Mouse (Mus musculus): ENCODE data around the gene Arfgef3. TPM values are rescaled to one million over a fixed set of nuclear protein-coding genes. Genes with fewer than 3 reads are reported as not detected.
A peak's percentile ranks its signal among the peaks of the same experiment; 100 is the strongest.

The Arfgef3 gene
- 4.0 and 4.6 TPM in 2 replicates for polyA plus RNA-seq (2015; fragmentation: Nextera tagmentation; extraction: Ambion mirVana)

DNA sequence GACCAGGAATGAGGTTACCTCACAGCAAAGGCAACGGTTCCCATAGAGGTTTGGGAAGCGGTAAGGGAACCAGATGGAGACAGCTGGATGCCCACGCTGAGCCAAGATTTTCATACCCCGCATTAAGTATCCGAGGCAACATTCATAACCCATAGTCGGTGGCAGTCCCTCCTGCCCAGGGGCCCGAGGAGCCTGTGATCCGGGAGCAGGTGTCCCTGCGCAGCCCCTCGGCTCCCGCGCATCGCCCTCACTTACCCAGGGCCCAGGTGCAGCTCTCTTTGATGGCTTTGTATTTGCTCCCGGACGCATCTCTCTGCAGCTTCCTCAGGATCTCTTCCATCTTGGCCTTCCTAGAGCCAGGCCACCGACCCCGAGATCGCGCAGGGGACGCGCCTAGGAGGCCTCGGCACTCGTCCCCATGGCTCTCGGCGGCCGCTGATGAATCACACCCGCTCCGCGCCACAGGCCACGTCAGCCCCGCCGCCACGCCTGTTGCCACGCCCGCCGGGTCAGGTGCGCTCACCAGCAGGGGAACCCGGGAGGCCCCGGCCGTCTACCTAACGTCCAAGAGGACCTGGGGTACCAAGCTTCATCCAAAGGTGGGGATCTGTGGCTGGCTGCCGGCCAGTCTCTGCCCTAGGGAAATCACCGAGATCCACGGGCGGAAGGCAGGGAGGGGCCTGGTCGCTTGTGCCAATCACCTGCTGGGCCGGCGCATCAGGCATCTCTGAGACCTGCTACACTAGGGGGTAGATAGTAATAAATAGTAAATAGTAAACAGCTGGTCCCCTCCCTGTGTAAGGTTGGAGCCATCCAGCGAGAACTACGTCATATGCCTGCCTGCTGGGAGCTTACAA, at the start of gene Arfgef3:
TSS of gene Arfgef3 (minus strand) at position 664 of the 857 bp plus-strand sequence.
- H3K4me3 ChIP-seq (replicated peaks), result peak within 1 kb of the TSS; percentile 74
- H3K27me3 ChIP-seq, result no peaks in the 10 kb centered on the region
- under 1% methylated on average over 50 of the region's 50 CpGs for WGBS
- H3K4me1 ChIP-seq (replicated peaks), result peaks cover 17% of the 10 kb centered on the region; the same call in 1 of the 2 replicates
- H3K4me2 ChIP-seq (replicated peaks), result peak within 1 kb of the TSS; percentile 82
- ATAC-seq, result peak; percentile 91
- no peaks in the 10 kb centered on the region for H3K36me3 ChIP-seq
- peak within 1 kb of the TSS; percentile 81 for H3K9ac ChIP-seq (replicated peaks)
- no peaks in the 10 kb centered on the region for H3K9me3 ChIP-seq
- peak within 1 kb of the TSS; percentile 74 for H3K27ac ChIP-seq

- Histone ChIP-seq H3K27ac (no peak overlapping the region), H3K36me3 (no peaks in the 10 kb centered on the region), H3K27me3 (no peaks in the 10 kb centered on the region), H3K9me3 (no peaks in the 10 kb centered on the region), H3K4me3 (replicated peaks) (no peak overlapping the region), H3K4me2 (replicated peaks) (no peak overlapping the region), H3K9ac (replicated peaks) (no peak overlapping the region), H3K4me1 (replicated peaks) (no peaks in the 10 kb centered on the region)
- no peak for ATAC-seq
- 93% methylated on average over 4 of the region's 4 CpGs for whole genome bisulfite sequencing
These were observed 46.3 kb upstream of the Arfgef3 start for GRCm38 (mm10) chr10:18790063-18790462.

DNA sequence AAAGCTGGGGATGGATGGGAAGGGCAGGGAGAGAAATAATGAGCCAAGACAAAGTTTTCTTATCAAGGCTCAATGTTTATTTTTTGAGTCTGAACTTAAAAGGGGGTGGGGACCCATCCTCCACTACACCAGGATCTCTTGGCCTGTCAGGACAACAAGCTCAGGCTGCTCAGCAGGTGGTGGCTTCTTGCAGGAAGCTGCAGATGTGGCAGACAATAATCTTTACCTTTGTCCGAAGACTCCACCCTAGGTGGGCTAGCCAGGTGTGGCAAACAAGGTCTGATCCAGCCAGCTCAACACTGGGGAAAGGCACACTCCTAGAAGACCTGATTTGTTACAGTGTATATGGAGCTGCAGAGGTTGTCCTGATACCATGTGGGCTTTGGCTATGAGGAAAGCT, 44.9 kb upstream of the Arfgef3 start:
- no peaks in the 10 kb centered on the region for H3K27me3 ChIP-seq
- no peak overlapping the region for H3K9ac ChIP-seq (replicated peaks)
- WGBS, result 60% methylated on average over 1 of the region's 1 CpGs
- no peak overlapping the region for H3K27ac ChIP-seq
- H3K36me3 ChIP-seq, result no peaks in the 10 kb centered on the region
- ATAC-seq, result no peak
- no peak overlapping the region for H3K4me3 ChIP-seq (replicated peaks)
- H3K4me1 ChIP-seq (replicated peaks), result no peaks in the 10 kb centered on the region
- no peaks in the 10 kb centered on the region for H3K9me3 ChIP-seq
- no peak overlapping the region for H3K4me2 ChIP-seq (replicated peaks)

DNA sequence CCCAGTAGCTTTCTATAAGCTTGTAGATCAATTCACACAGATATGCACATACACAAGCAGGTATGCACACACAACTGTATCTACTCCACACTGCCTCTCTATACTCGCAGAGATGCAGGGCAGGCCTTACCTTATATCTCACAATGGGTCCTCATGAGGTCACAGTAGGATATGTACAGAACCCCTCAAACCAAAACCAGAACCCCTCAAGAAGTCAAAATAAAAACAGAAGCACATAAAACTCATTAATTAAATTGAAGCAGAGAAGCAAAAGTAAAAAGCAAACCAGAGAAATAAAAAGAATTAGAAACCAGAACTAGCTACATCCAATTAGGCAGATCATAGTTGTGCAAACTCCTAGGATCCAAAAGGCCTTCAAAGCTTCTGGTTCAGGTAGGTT, 42.9 kb upstream of the Arfgef3 start, which contains the start of gene Gm4922:
TSS of gene Gm4922 (minus strand) at position 101 of the 400 bp plus-strand sequence.
- no peaks in the 10 kb centered on the region for H3K9me3 ChIP-seq
- no peak within 1 kb of the TSS for H3K9ac ChIP-seq (replicated peaks)
- no peaks in the 10 kb centered on the region for H3K27me3 ChIP-seq
- H3K4me1 ChIP-seq (replicated peaks), result no peaks in the 10 kb centered on the region
- 88% methylated on average over 1 of the region's 1 CpGs for WGBS
- H3K27ac ChIP-seq, result no peak within 1 kb of the TSS
- no peak within 1 kb of the TSS for H3K4me2 ChIP-seq (replicated peaks)
- H3K4me3 ChIP-seq (replicated peaks), result no peak within 1 kb of the TSS
- no peak for ATAC-seq
- H3K36me3 ChIP-seq, result no peaks in the 10 kb centered on the region

GRCm38 (mm10) chr10:18777546-18777945, 33.8 kb upstream of the Arfgef3 start:
- Histone ChIP-seq H3K36me3 (no peaks in the 10 kb centered on the region), H3K4me1 (replicated peaks) (no peaks in the 10 kb centered on the region), H3K9me3 (no peaks in the 10 kb centered on the region), H3K4me3 (replicated peaks) (no peak overlapping the region), H3K27me3 (no peaks in the 10 kb centered on the region), H3K4me2 (replicated peaks) (no peak overlapping the region), H3K9ac (replicated peaks) (no peak overlapping the region), H3K27ac (no peak overlapping the region)
- no peak for ATAC-seq
- WGBS, result 56% methylated on average over 3 of the region's 3 CpGs

- Histone ChIP-seq H3K9ac (replicated peaks) (no peak overlapping the region), H3K36me3 (no peaks in the 10 kb centered on the region), H3K27me3 (no peaks in the 10 kb centered on the region), H3K4me1 (replicated peaks) (no peaks in the 10 kb centered on the region), H3K27ac (no peak overlapping the region), H3K9me3 (no peaks in the 10 kb centered on the region), H3K4me3 (replicated peaks) (no peak overlapping the region), H3K4me2 (replicated peaks) (no peak overlapping the region)
- 64% methylated on average over 4 of the region's 4 CpGs for WGBS
- ATAC-seq, result no peak
These were observed 28.9 kb upstream of the Arfgef3 start for GRCm38 (mm10) chr10:18772537-18773179.

DNA sequence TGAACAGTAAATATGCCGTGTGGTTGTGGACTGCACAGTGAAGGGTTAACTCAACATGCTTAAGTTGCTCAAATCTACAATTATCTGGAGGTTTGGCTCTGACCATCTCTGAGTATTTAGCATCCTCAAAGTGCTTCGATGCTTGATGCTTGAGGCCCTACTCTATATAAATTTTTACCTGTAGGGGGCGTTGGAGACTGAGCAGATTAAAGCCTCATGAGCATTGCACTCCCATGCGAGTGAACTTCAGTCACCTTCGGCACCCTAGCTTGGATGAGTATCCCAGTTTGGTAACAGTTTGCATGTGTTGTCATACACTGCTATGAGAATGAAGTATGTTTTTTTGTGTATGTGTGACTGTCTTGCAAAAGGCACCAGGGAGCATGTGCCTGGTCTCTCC, 26.2 kb upstream of the Arfgef3 start:
- H3K4me2 ChIP-seq (replicated peaks), result no peak overlapping the region
- H3K27me3 ChIP-seq, result no peaks in the 10 kb centered on the region
- ATAC-seq, result no peak
- no peaks in the 10 kb centered on the region for H3K4me1 ChIP-seq (replicated peaks)
- WGBS, result 55% methylated on average over 5 of the region's 5 CpGs
- H3K9ac ChIP-seq (replicated peaks), result no peak overlapping the region
- H3K9me3 ChIP-seq, result no peaks in the 10 kb centered on the region
- no peak overlapping the region for H3K4me3 ChIP-seq (replicated peaks)
- no peaks in the 10 kb centered on the region for H3K36me3 ChIP-seq
- no peak overlapping the region for H3K27ac ChIP-seq

DNA sequence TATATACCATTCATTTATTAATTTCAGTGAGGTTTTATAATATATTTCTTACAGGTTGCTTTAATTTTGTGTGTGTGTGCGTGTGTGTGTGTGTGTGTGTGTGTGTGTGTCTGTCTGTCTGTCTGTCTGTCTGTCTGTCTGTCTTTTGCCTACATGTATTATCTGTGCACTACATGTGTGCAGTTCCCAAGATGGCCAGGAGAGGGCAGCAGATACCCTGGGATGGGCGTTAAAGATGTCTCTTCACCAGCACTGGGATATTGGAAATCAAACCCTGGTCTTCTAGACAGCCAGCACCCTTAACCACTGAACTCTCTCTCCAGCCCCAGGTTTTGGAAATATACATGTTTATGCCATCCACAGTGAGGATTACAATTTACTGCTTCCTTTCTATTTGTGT, 16.5 kb upstream of the Arfgef3 start:
- ATAC-seq, result no peak
- Histone ChIP-seq H3K4me3 (replicated peaks) (no peak overlapping the region), H3K36me3 (no peaks in the 10 kb centered on the region), H3K9me3 (no peaks in the 10 kb centered on the region), H3K4me1 (replicated peaks) (no peaks in the 10 kb centered on the region), H3K4me2 (replicated peaks) (no peak overlapping the region), H3K9ac (replicated peaks) (no peak overlapping the region), H3K27me3 (no peaks in the 10 kb centered on the region), H3K27ac (no peak overlapping the region)
- 39% methylated on average over 2 of the region's 2 CpGs for WGBS

GRCm38 (mm10) chr10:18750057-18750456, 6.3 kb upstream of the Arfgef3 start:
- Histone ChIP-seq H3K36me3 (no peaks in the 10 kb centered on the region), H3K9ac (replicated peaks) (no peak overlapping the region), H3K9me3 (no peaks in the 10 kb centered on the region), H3K27ac (no peak overlapping the region), H3K4me1 (replicated peaks) (no peaks in the 10 kb centered on the region), H3K4me3 (replicated peaks) (no peak overlapping the region), H3K27me3 (no peaks in the 10 kb centered on the region), H3K4me2 (replicated peaks) (no peak overlapping the region)
- 89% methylated on average over 4 of the region's 4 CpGs for WGBS
- no peak for ATAC-seq

- H3K4me3 ChIP-seq (replicated peaks), result peak overlapping the region; percentile 74
- H3K36me3 ChIP-seq, result no peaks in the 10 kb centered on the region
- no peaks in the 10 kb centered on the region for H3K27me3 ChIP-seq
- no peaks in the 10 kb centered on the region for H3K9me3 ChIP-seq
- H3K27ac ChIP-seq, result peak overlapping the region; percentile 74
- WGBS, result 48% methylated on average over 6 of the region's 6 CpGs
- peak overlapping the region; percentile 82 for H3K4me2 ChIP-seq (replicated peaks)
- no peak for ATAC-seq
- H3K9ac ChIP-seq (replicated peaks), result peak overlapping the region; percentile 56
- H3K4me1 ChIP-seq (replicated peaks), result peaks cover 17% of the 10 kb centered on the region; the same call in 1 of the 2 replicates
These were observed 1.7 kb downstream of the Arfgef3 start for GRCm38 (mm10) chr10:18742086-18742485.

DNA sequence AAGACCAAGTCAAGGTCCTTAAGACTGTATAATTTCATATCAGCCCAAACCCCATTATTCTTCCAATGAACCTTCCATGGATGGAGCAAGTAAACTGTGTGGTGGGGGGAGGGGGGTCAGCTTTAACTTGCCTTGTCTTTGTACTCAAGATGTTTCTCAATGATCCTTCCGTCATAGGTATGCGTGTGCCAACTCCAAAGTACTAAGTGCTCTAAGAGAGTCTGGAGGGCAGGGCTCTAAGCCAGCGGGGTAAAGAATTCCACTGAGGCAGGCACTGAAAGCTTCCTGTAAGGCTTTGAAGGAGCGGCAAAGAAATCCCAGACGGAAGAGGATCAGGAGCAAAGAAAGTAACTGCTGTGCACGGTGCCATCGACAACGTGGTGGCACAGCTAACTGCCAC, 2.7 kb downstream of the Arfgef3 start:
- H3K9me3 ChIP-seq, result no peaks in the 10 kb centered on the region
- H3K27me3 ChIP-seq, result no peaks in the 10 kb centered on the region
- WGBS, result 77% methylated on average over 8 of the region's 8 CpGs
- no peak overlapping the region for H3K27ac ChIP-seq
- H3K9ac ChIP-seq (replicated peaks), result 0 out of 2 replicates have a peak overlapping the region, but pooled peaks have one; percentile 7
- H3K4me3 ChIP-seq (replicated peaks), result peak overlapping the region; percentile 74
- H3K4me2 ChIP-seq (replicated peaks), result peak overlapping the region; percentile 82
- ATAC-seq, result no peak
- peaks cover 17% of the 10 kb centered on the region; the same call in 1 of the 2 replicates for H3K4me1 ChIP-seq (replicated peaks)
- no peaks in the 10 kb centered on the region for H3K36me3 ChIP-seq

GRCm38 (mm10) chr10:18728548-18728947, 15.2 kb downstream of the Arfgef3 start:
- 98% methylated on average over 1 of the region's 1 CpGs for WGBS
- Histone ChIP-seq H3K27me3 (no peaks in the 10 kb centered on the region), H3K4me1 (replicated peaks) (no peaks in the 10 kb centered on the region), H3K36me3 (no peaks in the 10 kb centered on the region), H3K9ac (replicated peaks) (no peak overlapping the region), H3K4me2 (replicated peaks) (no peak overlapping the region), H3K4me3 (replicated peaks) (no peak overlapping the region), H3K27ac (no peak overlapping the region), H3K9me3 (no peaks in the 10 kb centered on the region)
- ATAC-seq, result no peak

All from midbrain, embryonic 13.5 days (tissue).